Mouse (Mus musculus) limb, embryonic 15.5 days (tissue): ENCODE measurements around the gene 5730596B20Rik. TPM values are rescaled to one million over a fixed set of nuclear protein-coding genes. Genes with fewer than 3 reads are reported as not detected.
A peak's percentile ranks its signal among the peaks of the same experiment; 100 is the strongest.

Source experiments
- ATAC-seq: fragments of 200-750 bp; cut with Nextera tagmentation; 2 replicates; pipeline ENCODE4 v1.8.0; 2017; ENCODE audit warnings: low read depth, moderate TSS enrichment; ENCODE audit not compliant: insufficient number of reproducible peaks, low FRiP score, low TSS enrichment
- H3K27ac ChIP-seq: fragments of 300-500 bp; sonication (generic); 2 replicates; pipeline ENCODE4 v1.5.1; 2015; ENCODE audit warnings: moderate library complexity, mild to moderate bottlenecking, inconsistent platforms
- H3K27me3 ChIP-seq: fragments of 300-500 bp; sonication (generic); 2 replicates; pipeline ENCODE4 v1.6.1; 2015; ENCODE audit warnings: inconsistent platforms
- H3K36me3 ChIP-seq: fragments of 300-500 bp; sonication (generic); 2 replicates; pipeline ENCODE4 v1.6.1; 2015; ENCODE audit warnings: inconsistent platforms
- H3K4me1 ChIP-seq: fragments of 300-500 bp; sonication (generic); 2 replicates; pipeline ENCODE4 v1.6.1; 2015; ENCODE audit warnings: inconsistent platforms
- H3K4me2 ChIP-seq: fragments of 300-500 bp; sonication (generic); 2 replicates; pipeline ENCODE4 v1.6.1; 2015; ENCODE audit warnings: mild to moderate bottlenecking, inconsistent platforms
- H3K4me3 ChIP-seq: fragments of 300-500 bp; sonication (generic); 2 replicates; pipeline ENCODE4 v1.5.1; 2015; ENCODE audit warnings: mild to moderate bottlenecking, inconsistent platforms
- H3K9ac ChIP-seq: fragments of 300-500 bp; sonication (generic); 2 replicates; pipeline ENCODE4 v1.6.1; 2015; ENCODE audit warnings: inconsistent platforms
- H3K9me3 ChIP-seq: fragments of 300-500 bp; sonication (generic); 2 replicates; pipeline ENCODE4 v1.6.1; 2016; ENCODE audit warnings: inconsistent platforms
- WGBS: fragments of 180-500 bp; shearing (Covaris S2); methylation state at CpG from one replicate; pipeline ENCODE4 v1.1.7; 2015; 5-methylcytosine and 5-hydroxymethylcytosine counted together
- polyA plus RNA-seq: library from polyadenylated mRNA; unstranded; fragments of >200 nt; fragmentation: Nextera tagmentation; extraction: Ambion mirVana; gene quantifications from 2 replicates; pipeline ENCODE4 v1.2.1, GENCODE M21; 2015

Gene 5730596B20Rik
- polyA plus RNA-seq, 1 experiment from 2014 or later: 0.26 TPM

DNA sequence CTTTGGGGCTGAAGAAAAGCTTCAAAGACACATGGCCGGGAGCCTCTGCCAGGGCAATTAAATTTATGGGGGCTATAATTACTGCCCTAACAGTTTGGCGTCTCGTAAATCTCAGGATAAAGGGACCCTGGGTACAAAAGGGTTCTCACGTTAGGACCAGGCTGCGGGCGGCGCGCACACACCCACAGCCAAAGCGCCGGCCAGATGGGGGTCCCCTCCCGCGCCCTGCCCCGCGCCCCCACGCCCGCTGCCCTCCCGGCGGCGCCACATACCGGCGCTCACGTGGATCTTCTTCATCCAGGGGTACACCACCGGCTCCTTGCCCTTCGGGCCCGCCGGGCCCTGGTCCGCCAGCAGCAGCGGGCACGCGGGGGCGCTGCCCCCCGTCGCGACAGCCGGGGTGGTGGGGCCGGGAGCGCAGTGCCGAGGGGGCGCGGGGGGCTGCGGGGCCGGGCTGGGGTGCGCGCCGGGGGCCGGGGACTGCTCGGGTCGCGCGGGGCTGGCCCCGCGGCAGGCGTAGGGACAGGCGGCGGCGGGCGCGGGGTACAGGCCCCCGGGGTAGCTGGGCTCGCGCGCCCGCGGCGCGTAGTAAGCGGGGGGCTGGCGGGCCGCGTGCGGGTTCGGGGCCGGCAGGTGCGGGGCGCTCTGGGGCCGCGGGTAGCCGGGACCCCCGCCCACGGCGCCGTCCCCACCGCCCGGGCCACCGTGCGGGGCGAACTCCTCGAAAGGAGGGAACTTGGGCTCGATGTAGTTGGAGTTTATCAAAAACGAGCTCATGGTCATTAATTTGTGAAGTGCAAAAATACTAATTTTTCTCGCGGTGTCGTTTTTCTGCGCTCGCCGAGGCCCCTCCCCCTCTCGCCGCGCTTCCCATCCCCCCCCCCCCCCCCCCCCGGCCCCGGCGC lies 13.9 kb downstream of the 5730596B20Rik start, which contains the start of gene Hoxa4:
Gene Hoxa4 (minus strand): TSS at position 848 of the 905 bp plus-strand sequence.
- 4% methylated on average over 50 of the region's 102 CpGs for WGBS
- no peak for ATAC-seq
- peak within 1 kb of the TSS; percentile 43; the same call in 1 of the 2 replicates for H3K27ac ChIP-seq
- no peaks in the 10 kb centered on the region for H3K9me3 ChIP-seq
- H3K4me1 ChIP-seq: peaks cover 24% of the 10 kb centered on the region
- H3K9ac ChIP-seq: peak within 1 kb of the TSS; percentile 48
- peak within 1 kb of the TSS; percentile 96 for H3K4me2 ChIP-seq
- H3K36me3 ChIP-seq: no peaks in the 10 kb centered on the region
- H3K27me3 ChIP-seq: peaks cover 84% of the 10 kb centered on the region
- H3K4me3 ChIP-seq: peak within 1 kb of the TSS; percentile 59

- Histone ChIP-seq H3K4me2 (peak overlapping the region; percentile 96), H3K9ac (peak overlapping the region; percentile 40), H3K9me3 (no peaks in the 10 kb centered on the region), H3K4me1 (peaks cover 24% of the 10 kb centered on the region), H3K27me3 (peaks cover 84% of the 10 kb centered on the region), H3K36me3 (no peaks in the 10 kb centered on the region), H3K4me3 (peak overlapping the region; percentile 59), H3K27ac (peak overlapping the region; percentile 35; the same call in 1 of the 2 replicates)
- WGBS: 2% methylated on average over 43 of the region's 55 CpGs
- peak; percentile 68; the same call in 1 of the 2 replicates for ATAC-seq
Measured at GRCm38 (mm10) chr6:52191860-52192550, 14.7 kb downstream of the 5730596B20Rik start.

GRCm38 (mm10) chr6:52194690-52195089 lies 17.4 kb downstream of the 5730596B20Rik start:
- Histone ChIP-seq H3K36me3 (no peaks in the 10 kb centered on the region), H3K4me2 (no peak overlapping the region), H3K4me1 (peaks cover 24% of the 10 kb centered on the region), H3K27ac (no peak overlapping the region), H3K9ac (no peak overlapping the region), H3K4me3 (no peak overlapping the region), H3K9me3 (no peaks in the 10 kb centered on the region), H3K27me3 (peaks cover 78% of the 10 kb centered on the region)
- no peak for ATAC-seq
- 54% methylated on average over 10 of the region's 10 CpGs for WGBS

GRCm38 (mm10) chr6:52196811-52197210 lies 19.5 kb downstream of the 5730596B20Rik start:
- Histone ChIP-seq H3K27me3 (peaks cover 78% of the 10 kb centered on the region), H3K9ac (no peak overlapping the region), H3K36me3 (no peaks in the 10 kb centered on the region), H3K4me1 (peaks cover 12% of the 10 kb centered on the region), H3K27ac (no peak overlapping the region), H3K4me2 (no peak overlapping the region), H3K9me3 (no peaks in the 10 kb centered on the region), H3K4me3 (no peak overlapping the region)
- no peak for ATAC-seq
- 67% methylated on average over 9 of the region's 9 CpGs for WGBS

- H3K27ac ChIP-seq: no peak overlapping the region
- no peak overlapping the region for H3K4me3 ChIP-seq
- H3K9ac ChIP-seq: no peak overlapping the region
- H3K36me3 ChIP-seq: 0 out of 2 replicates have a peak, but pooled peaks cover under 1% of the 10 kb centered on the region
- no peak for ATAC-seq
- H3K9me3 ChIP-seq: no peaks in the 10 kb centered on the region
- WGBS: 33% methylated on average over 10 of the region's 10 CpGs
- peaks cover 7% of the 10 kb centered on the region for H3K4me1 ChIP-seq
- H3K27me3 ChIP-seq: peaks cover 74% of the 10 kb centered on the region
- no peak overlapping the region for H3K4me2 ChIP-seq
Measured at GRCm38 (mm10) chr6:52197271-52197670, 20.0 kb downstream of the 5730596B20Rik start.

GRCm38 (mm10) chr6:52200073-52200750 lies 22.9 kb downstream of the 5730596B20Rik start:
- Histone ChIP-seq H3K4me1 (peaks cover 23% of the 10 kb centered on the region), H3K4me3 (no peak overlapping the region), H3K27me3 (peaks cover 73% of the 10 kb centered on the region), H3K27ac (no peak overlapping the region), H3K4me2 (0 out of 2 replicates have a peak overlapping the region, but pooled peaks have one; percentile 0), H3K36me3 (peaks cover 5% of the 10 kb centered on the region; the same call in 1 of the 2 replicates), H3K9ac (no peak overlapping the region), H3K9me3 (no peaks in the 10 kb centered on the region)
- WGBS: 50% methylated on average over 30 of the region's 30 CpGs
- no peak for ATAC-seq

GRCm38 (mm10) chr6:52200751-52201250 lies 23.5 kb downstream of the 5730596B20Rik start:
- no peaks in the 10 kb centered on the region for H3K9me3 ChIP-seq
- no peak overlapping the region for H3K9ac ChIP-seq
- peaks cover 25% of the 10 kb centered on the region for H3K4me1 ChIP-seq
- H3K36me3 ChIP-seq: peaks cover 8% of the 10 kb centered on the region; the same call in 1 of the 2 replicates
- WGBS: 46% methylated on average over 10 of the region's 10 CpGs
- H3K4me3 ChIP-seq: no peak overlapping the region
- no peak for ATAC-seq
- H3K27me3 ChIP-seq: peaks cover 76% of the 10 kb centered on the region
- no peak overlapping the region for H3K27ac ChIP-seq
- 0 out of 2 replicates have a peak overlapping the region, but pooled peaks have one; percentile 0 for H3K4me2 ChIP-seq

GRCm38 (mm10) chr6:52201269-52201668 lies 24.0 kb downstream of the 5730596B20Rik start:
- Histone ChIP-seq H3K9me3 (no peaks in the 10 kb centered on the region), H3K27me3 (peaks cover 75% of the 10 kb centered on the region), H3K4me3 (no peak overlapping the region), H3K27ac (no peak overlapping the region), H3K4me1 (peaks cover 29% of the 10 kb centered on the region), H3K4me2 (no peak overlapping the region), H3K9ac (no peak overlapping the region), H3K36me3 (peaks cover 8% of the 10 kb centered on the region; the same call in 1 of the 2 replicates)
- WGBS: 71% methylated on average over 1 of the region's 1 CpGs
- no peak for ATAC-seq

- H3K36me3 ChIP-seq: peaks cover 8% of the 10 kb centered on the region; the same call in 1 of the 2 replicates
- no peak overlapping the region for H3K27ac ChIP-seq
- peak overlapping the region; percentile 95; the same call in 1 of the 2 replicates for H3K4me2 ChIP-seq
- ATAC-seq: no peak
- peak overlapping the region; percentile 49 for H3K4me3 ChIP-seq
- H3K9me3 ChIP-seq: no peaks in the 10 kb centered on the region
- no peak overlapping the region for H3K9ac ChIP-seq
- WGBS: 61% methylated on average over 22 of the region's 22 CpGs
- H3K27me3 ChIP-seq: peaks cover 71% of the 10 kb centered on the region
- H3K4me1 ChIP-seq: peaks cover 37% of the 10 kb centered on the region
Measured at GRCm38 (mm10) chr6:52202362-52203120, 25.2 kb downstream of the 5730596B20Rik start.

GRCm38 (mm10) chr6:52203121-52203370 lies 25.7 kb downstream of the 5730596B20Rik start:
- Histone ChIP-seq H3K27ac (no peak overlapping the region), H3K27me3 (peaks cover 68% of the 10 kb centered on the region), H3K4me1 (peaks cover 39% of the 10 kb centered on the region), H3K9me3 (no peaks in the 10 kb centered on the region), H3K9ac (no peak overlapping the region), H3K4me3 (peak overlapping the region; percentile 49), H3K36me3 (peaks cover 8% of the 10 kb centered on the region; the same call in 1 of the 2 replicates), H3K4me2 (peak overlapping the region; percentile 95)
- ATAC-seq: no peak
- WGBS: 44% methylated on average over 10 of the region's 10 CpGs
